Mouse (Mus musculus) forebrain, embryonic 13.5 days (tissue): ENCODE data around the gene Rnft1. TPM values are rescaled to one million over a fixed set of nuclear protein-coding genes. Genes with fewer than 3 reads are reported as not detected.
"Not testable (repeated sequence)": the region's sequence is repeated elsewhere in the genome, so short reads cannot be mapped to it uniquely, and the experiment has no call there.

Source experiments
- ATAC-seq: fragments of 200-750 bp; cut with Nextera tagmentation; 2 replicates; pipeline ENCODE4 v1.8.0; 2017
- H3K27ac ChIP-seq: fragments of 300-500 bp; sonication (generic); 2 replicates; pipeline ENCODE4 v1.5.1; 2015; ENCODE audit warnings: inconsistent platforms, mild to moderate bottlenecking, moderate library complexity
- H3K27me3 ChIP-seq: fragments of 300-500 bp; sonication (generic); 2 replicates; pipeline ENCODE4 v1.6.1; 2015; ENCODE audit warnings: mild to moderate bottlenecking, inconsistent platforms
- H3K36me3 ChIP-seq: fragments of 300-500 bp; sonication (generic); 2 replicates; pipeline ENCODE4 v1.6.1; 2015; ENCODE audit warnings: mild to moderate bottlenecking, inconsistent platforms; ENCODE audit not compliant: poor library complexity, severe bottlenecking
- H3K4me1 ChIP-seq: fragments of 300-500 bp; sonication (generic); 2 replicates; pipeline ENCODE4 v1.6.1; 2015; ENCODE audit warnings: inconsistent platforms
- H3K4me2 ChIP-seq: fragments of 300-500 bp; sonication (generic); 2 replicates; pipeline ENCODE4 v1.6.1; 2015; ENCODE audit warnings: inconsistent platforms, mild to moderate bottlenecking, moderate library complexity
- H3K4me3 ChIP-seq: fragments of 300-500 bp; sonication (generic); 2 replicates; pipeline ENCODE4 v1.5.1; 2015; ENCODE audit warnings: mild to moderate bottlenecking, inconsistent platforms
- H3K9ac ChIP-seq: fragments of 300-500 bp; sonication (generic); 2 replicates; pipeline ENCODE4 v1.6.1; 2015; ENCODE audit warnings: mild to moderate bottlenecking, inconsistent platforms
- H3K9me3 ChIP-seq: fragments of 300-500 bp; sonication (generic); replicated peaks from 2 replicates; pipeline ENCODE4 v1.6.1; 2016; ENCODE audit warnings: inconsistent platforms
- WGBS: fragments of 180-500 bp; shearing (Covaris S2); methylation state at CpG from one replicate; pipeline ENCODE4 v1.1.7; 2015; 5-methylcytosine and 5-hydroxymethylcytosine counted together
- polyA plus RNA-seq: library from polyadenylated mRNA; unstranded; fragments of >200 nt; fragmentation: Nextera tagmentation; extraction: Ambion mirVana; gene quantifications from 2 replicates; pipeline ENCODE4 v1.2.1, GENCODE M21; 2015

Rnft1 gene
- polyA plus RNA-seq, 1 experiment from 2014 or later, result 15.9 TPM

DNA sequence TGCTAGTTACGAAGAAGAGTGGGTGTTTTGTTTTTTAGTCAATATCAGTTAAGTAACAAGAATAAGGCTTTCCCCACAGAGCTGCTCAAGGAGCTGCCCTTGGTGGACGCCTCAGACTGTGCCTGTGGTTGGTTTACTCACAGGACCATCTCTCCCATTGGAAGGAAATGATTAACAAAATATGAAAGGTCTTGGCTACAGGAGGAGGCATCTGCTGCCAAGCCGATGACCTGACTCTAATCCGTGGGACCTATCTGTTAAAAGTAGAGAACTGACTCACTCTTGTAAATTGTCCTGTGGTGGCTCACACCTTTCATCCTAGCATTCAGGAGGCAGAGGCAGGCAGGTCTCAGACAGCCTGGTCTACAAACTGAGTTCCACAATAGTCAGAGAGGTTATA lies 43.1 kb downstream of the Rnft1 start:
- H3K4me2 ChIP-seq, result no peak overlapping the region
- no peaks in the 10 kb centered on the region for H3K4me1 ChIP-seq
- no peak for ATAC-seq
- no peaks in the 10 kb centered on the region for H3K27me3 ChIP-seq
- peaks cover 69% of the 10 kb centered on the region for H3K36me3 ChIP-seq
- 97% methylated on average over 4 of the region's 4 CpGs for WGBS
- H3K4me3 ChIP-seq, result no peak overlapping the region
- no peak overlapping the region for H3K9ac ChIP-seq
- no peak overlapping the region for H3K27ac ChIP-seq
- H3K9me3 ChIP-seq, result no peaks in the 10 kb centered on the region

DNA sequence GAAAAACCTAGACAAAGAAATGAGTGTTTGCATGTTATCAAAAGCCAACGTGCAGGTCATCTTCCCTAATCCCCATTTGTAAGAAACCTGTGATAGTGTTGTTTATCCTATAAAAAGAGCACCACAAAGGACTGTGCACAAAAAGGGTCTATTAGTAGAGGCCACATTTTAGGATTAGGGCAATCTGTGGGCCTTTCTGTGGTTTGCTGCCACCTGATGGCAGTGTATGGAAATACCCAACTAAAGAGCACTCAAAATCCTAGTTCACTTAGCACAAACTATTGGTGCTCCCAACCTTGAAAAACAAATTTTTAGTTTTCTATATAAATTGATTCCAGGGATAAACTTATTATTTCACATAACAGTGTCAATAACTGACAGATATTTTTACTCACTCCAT lies 48.4 kb downstream of the Rnft1 start:
- WGBS, result 39% methylated on average over 1 of the region's 1 CpGs
- Histone ChIP-seq H3K4me2 (no peak overlapping the region), H3K36me3 (peaks cover 45% of the 10 kb centered on the region), H3K9ac (no peak overlapping the region), H3K27me3 (no peaks in the 10 kb centered on the region), H3K4me3 (no peak overlapping the region), H3K4me1 (no peaks in the 10 kb centered on the region), H3K27ac (no peak overlapping the region), H3K9me3 (no peaks in the 10 kb centered on the region)
- no peak for ATAC-seq

DNA sequence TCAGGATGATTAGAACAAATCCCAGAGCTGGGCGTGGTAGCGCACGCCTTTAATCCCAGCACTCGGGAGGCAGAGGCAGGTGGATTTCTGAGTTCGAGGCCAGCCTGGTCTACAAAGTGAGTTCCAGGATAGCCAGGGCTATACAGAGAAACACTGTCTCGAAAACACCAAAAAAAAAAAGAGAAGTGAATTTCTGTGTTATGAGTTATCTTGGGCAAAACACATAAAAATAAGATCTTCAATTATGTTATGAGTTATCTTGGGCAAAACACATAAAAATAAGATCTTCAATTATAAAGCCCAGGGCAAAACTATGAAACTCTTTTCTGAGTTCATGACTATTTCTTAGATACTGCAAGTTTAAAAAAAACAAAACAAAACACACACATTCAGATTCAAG lies 48.8 kb downstream of the Rnft1 start:
- H3K36me3 ChIP-seq, result peaks cover 42% of the 10 kb centered on the region
- not testable (repeated sequence) for H3K9me3 ChIP-seq, H3K4me2 ChIP-seq, ATAC-seq, H3K27ac ChIP-seq, H3K4me3 ChIP-seq, H3K27me3 ChIP-seq, H3K4me1 ChIP-seq, H3K9ac ChIP-seq
- 93% methylated on average over 6 of the region's 6 CpGs for WGBS

DNA sequence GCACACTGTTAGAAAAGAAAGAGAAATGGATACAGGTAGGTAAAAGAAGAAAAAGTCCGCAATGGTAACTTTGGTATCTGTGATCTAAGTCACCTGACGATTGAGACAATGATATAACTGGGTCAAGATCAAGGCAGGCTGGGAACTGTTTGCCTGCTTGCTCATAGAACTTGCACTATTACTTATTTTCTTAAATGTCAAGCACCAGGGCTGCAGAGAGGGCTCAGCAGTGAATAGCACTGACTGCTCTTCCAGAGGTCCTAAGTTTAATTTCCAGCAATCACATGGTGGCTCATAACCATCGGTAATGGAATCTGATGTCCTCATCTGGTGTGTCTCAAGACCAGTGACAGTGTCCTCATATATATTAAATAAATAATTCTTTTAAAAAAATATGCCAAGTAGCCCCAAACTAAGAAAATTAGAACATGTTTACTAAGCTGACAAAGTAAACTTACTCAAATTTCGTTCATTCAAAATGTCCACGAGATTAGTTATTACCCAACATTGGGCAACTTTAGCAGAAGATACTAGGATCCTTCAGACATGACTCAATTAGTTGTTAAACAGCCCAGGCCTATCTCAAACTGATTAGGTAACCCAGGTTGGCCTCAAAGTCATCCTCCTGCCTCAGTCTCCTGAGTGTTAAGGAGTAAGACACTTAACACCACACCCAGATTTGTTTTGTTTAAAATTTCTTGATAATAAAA lies 49.9 kb downstream of the Rnft1 start:
- 94% methylated on average over 5 of the region's 5 CpGs for WGBS
- no peaks in the 10 kb centered on the region for H3K27me3 ChIP-seq
- ATAC-seq, result no peak
- no peak overlapping the region for H3K27ac ChIP-seq
- no peak overlapping the region for H3K4me3 ChIP-seq
- no peaks in the 10 kb centered on the region for H3K9me3 ChIP-seq
- peaks cover 33% of the 10 kb centered on the region for H3K36me3 ChIP-seq
- H3K4me1 ChIP-seq, result no peaks in the 10 kb centered on the region
- no peak overlapping the region for H3K4me2 ChIP-seq
- no peak overlapping the region for H3K9ac ChIP-seq

DNA sequence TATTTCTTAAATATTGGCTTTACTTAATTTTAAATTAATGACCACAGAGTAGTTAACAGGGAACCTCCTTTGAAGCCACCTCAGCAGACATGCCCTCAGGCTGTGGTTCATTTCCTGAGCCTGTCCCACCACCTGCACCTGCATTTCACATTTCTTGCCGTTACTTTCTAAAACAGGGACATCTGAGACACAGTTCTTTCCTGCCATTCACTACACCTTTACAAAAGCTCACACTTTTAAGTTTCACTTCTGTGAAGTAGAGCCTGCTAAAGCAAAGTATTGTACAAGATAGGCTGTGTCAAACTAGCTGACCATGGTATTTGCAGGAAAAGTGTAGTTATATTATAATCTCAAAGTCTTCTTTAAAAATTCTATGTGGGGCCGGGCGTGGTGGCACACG lies 54.3 kb downstream of the Rnft1 start:
- Histone ChIP-seq H3K4me1 (peaks cover 20% of the 10 kb centered on the region), H3K27ac (no peak overlapping the region), H3K36me3 (peaks cover 8% of the 10 kb centered on the region), H3K9me3 (no peaks in the 10 kb centered on the region), H3K9ac (no peak overlapping the region), H3K4me2 (no peak overlapping the region), H3K4me3 (no peak overlapping the region), H3K27me3 (no peaks in the 10 kb centered on the region)
- no peak for ATAC-seq
- WGBS, result 97% methylated on average over 4 of the region's 4 CpGs

DNA sequence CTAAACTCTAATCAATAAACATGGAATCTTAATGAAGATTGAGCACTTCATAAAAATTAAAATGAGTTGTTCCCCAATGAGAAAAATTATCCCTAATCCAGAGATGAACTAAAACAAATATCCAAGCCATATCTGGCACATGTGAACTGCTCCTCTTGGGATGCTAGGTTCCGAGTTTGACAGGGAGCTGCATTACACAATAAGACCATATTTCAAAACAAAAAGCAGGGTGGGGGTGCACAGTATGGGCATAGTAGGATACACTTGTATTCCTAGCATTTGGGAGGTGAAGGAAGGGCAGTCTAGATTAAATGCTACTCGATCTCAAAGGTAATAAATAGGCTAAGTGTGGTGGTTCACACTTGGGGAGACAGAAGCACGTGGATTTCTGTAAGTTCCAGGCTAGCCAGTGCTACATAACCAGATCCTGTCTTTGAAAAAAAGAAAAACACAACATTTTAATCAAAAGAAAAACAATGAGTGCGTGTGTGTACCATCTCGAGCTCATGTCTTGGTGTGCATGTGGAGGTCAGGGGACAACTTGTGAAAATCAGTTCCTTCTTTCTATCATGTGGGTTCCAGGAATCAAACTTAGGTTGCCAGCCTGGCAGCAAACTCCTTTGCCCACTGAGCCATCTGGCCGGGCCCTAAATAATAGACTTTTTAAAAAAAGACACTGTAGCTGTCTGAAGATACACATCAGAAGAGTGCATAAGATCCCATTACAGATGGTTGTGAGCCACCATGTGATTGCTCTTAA lies 55.4 kb downstream of the Rnft1 start:
- H3K27me3 ChIP-seq, result no peaks in the 10 kb centered on the region
- no peak overlapping the region for H3K4me3 ChIP-seq
- no peak overlapping the region for H3K9ac ChIP-seq
- 94% methylated on average over 6 of the region's 6 CpGs for WGBS
- no peak overlapping the region for H3K27ac ChIP-seq
- H3K4me1 ChIP-seq, result peaks cover 23% of the 10 kb centered on the region
- no peak for ATAC-seq
- H3K4me2 ChIP-seq, result no peak overlapping the region
- 0 out of 2 replicates have a peak, but pooled peaks cover 2% of the 10 kb centered on the region for H3K36me3 ChIP-seq
- no peaks in the 10 kb centered on the region for H3K9me3 ChIP-seq

DNA sequence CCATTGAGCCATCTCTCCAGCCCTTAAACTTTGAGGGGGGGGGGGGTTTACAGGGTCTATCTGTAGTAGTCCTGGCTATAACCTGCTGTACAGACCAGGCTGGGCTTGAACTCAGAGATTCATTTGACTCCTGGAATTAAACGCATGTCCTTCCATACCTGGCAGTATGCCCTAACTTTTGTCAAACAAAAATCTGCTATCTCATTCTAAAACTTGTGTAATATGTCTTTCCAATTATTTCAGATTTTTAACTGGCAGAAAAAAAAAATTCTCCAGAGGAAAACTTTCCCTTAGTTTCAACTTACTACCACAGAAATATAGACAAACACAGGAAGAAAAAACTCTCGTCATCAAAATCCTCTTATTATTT lies 56.0 kb downstream of the Rnft1 start:
- Histone ChIP-seq H3K4me3 (no peak overlapping the region), H3K4me1 (peaks cover 25% of the 10 kb centered on the region), H3K27me3 (no peaks in the 10 kb centered on the region), H3K27ac (no peak overlapping the region), H3K36me3 (0 out of 2 replicates have a peak, but pooled peaks cover 2% of the 10 kb centered on the region), H3K9me3 (no peaks in the 10 kb centered on the region), H3K9ac (no peak overlapping the region), H3K4me2 (no peak overlapping the region)
- no peak for ATAC-seq
- 96% methylated on average over 2 of the region's 2 CpGs for WGBS

DNA sequence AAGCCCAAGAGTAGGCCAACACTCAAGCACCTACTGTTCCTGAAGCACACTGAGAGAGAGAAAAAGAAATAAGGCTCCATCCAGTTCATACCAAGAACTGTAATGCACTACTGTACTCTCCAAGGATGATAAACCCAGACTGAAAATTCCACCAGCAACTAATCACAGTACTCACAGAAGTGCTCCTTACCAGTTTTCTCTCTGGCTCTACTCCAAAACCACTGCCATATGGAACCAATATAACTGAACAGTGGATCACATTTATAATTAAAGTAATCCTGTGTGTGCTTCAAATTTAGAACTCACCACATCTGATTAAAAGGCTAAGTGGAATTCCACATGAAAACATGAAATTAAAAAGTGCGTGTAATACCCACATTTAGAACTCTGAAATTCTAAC lies 58.4 kb downstream of the Rnft1 start:
- no peaks in the 10 kb centered on the region for H3K9me3 ChIP-seq
- H3K36me3 ChIP-seq, result 0 out of 2 replicates have a peak, but pooled peaks cover 2% of the 10 kb centered on the region
- no peak overlapping the region for H3K4me2 ChIP-seq
- H3K27ac ChIP-seq, result no peak overlapping the region
- ATAC-seq, result no peak
- no peak overlapping the region for H3K4me3 ChIP-seq
- 96% methylated on average over 1 of the region's 1 CpGs for WGBS
- no peaks in the 10 kb centered on the region for H3K27me3 ChIP-seq
- peaks cover 27% of the 10 kb centered on the region for H3K4me1 ChIP-seq
- no peak overlapping the region for H3K9ac ChIP-seq

DNA sequence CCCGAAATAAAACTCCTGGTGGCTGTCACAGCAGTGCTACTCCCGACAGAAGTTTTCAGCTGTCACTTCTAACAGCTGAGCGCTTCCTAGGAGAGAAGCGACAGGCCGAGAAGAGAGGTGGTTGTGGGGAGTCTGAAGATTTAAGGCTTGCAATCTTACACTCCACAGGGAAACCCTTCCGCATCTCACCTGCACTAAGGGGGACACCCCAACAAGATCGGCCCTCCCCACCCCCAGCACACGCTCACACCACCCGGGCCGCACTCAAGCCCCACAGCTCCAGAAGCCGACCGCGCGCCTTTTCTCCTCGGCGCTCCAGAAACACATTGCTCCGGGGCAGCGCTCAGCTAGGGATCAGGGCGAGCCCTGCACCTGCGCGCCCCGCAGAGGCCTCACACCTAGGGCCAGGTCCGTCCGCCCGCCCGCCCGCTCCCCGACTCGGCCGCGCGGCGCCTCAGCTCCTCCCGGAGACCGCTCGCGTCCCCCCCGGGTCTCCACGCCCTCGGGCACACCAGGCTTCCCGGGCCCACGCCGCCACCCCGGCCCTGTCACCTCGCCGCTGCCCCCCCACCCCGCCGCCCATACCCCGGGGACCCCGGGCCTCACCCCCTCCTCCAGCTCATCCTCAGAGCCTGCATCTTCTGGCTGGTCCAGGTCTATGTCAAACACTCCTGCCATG lies 59.6 kb downstream of the Rnft1 start:
- peak overlapping the region; percentile 97 for H3K4me3 ChIP-seq
- ATAC-seq, result peak; percentile 49
- no peaks in the 10 kb centered on the region for H3K27me3 ChIP-seq
- H3K27ac ChIP-seq, result peak overlapping the region; percentile 78
- peaks cover 3% of the 10 kb centered on the region; the same call in 1 of the 2 replicates for H3K36me3 ChIP-seq
- under 1% methylated on average over 40 of the region's 50 CpGs for WGBS
- H3K4me2 ChIP-seq, result peak overlapping the region; percentile 90
- H3K4me1 ChIP-seq, result peaks cover 27% of the 10 kb centered on the region
- peak overlapping the region; percentile 97 for H3K9ac ChIP-seq
- H3K9me3 ChIP-seq, result no peaks in the 10 kb centered on the region

DNA sequence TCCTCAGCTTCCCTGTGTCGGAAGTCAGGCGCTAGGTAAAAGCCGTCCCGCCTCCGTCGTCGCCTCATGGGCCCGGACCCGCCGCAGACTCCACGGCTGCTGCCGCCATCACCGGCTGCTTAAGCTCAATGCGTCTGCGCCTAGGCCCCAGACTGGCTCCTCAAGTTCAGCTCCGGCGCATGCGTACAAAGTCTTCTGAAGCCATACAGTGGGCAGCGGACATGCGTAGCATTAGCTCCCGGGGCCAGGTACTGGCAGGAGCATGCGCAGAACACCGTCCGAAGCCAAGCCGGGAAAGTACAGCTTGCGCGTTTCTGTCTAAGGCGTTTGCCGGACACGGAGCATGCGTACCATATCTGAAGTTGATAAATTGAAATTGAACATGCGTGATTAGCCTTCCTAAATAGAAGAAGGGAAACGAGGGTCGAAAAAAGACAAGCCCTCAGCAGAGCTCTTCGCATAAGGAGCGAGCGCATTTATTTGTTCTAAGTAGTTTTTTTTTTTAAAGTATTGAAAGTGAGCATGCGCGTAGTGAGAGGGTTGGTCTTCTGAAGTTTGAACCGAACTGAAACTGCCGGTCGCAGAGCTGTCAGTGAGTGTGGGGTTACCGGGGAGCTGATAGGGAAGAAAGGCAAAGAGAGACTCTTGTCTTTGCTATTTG lies 60.3 kb downstream of the Rnft1 start, which contains the start of the genes Rps6kb1 and Tubd1:
Gene Rps6kb1 (minus strand): TSS at position 167 of the 661 bp plus-strand sequence.
Gene Tubd1 (plus strand): TSS at position 353 of the 661 bp plus-strand sequence.
- Histone ChIP-seq H3K36me3 (peaks cover 10% of the 10 kb centered on the region), H3K4me1 (peaks cover 27% of the 10 kb centered on the region), H3K27ac (peak within 1 kb of the TSS; percentile 78), H3K9me3 (no peaks in the 10 kb centered on the region), H3K9ac (peak within 1 kb of the TSS; percentile 97), H3K4me2 (peak within 1 kb of the TSS; percentile 90), H3K27me3 (no peaks in the 10 kb centered on the region), H3K4me3 (peak within 1 kb of the TSS; percentile 97)
- WGBS, result under 1% methylated on average over 43 of the region's 43 CpGs
- ATAC-seq, result peak; percentile 99

DNA sequence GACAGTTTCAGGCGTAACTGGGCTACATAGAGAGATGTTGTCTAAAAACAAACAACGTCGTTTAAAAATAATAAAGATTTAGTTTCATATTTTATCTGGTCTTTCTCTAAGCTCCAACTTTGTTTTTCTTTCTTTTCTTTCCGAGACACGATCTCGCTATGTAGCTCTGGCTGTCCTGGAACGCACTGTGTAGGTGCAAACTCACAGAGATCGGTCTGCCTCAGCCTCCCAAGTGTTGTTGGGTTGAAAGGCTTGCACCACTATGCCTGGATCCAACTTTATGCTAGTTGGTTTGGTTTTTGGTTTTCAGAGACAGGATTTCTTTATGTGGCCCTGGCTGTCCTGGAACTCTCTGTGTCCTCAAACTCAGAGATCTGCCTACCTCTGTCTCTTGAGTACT lies 61.1 kb downstream of the Rnft1 start:
- no peak for ATAC-seq

More for the DNA sequence above, 61.1 kb downstream of the Rnft1 start:
- no peak overlapping the region for H3K27ac ChIP-seq
- H3K4me2 ChIP-seq, result peak overlapping the region; percentile 90
- H3K4me1 ChIP-seq, result peaks cover 27% of the 10 kb centered on the region
- no peaks in the 10 kb centered on the region for H3K27me3 ChIP-seq
- peaks cover 13% of the 10 kb centered on the region for H3K36me3 ChIP-seq
- no peaks in the 10 kb centered on the region for H3K9me3 ChIP-seq
- WGBS, result 81% methylated on average over 8 of the region's 8 CpGs
- peak overlapping the region; percentile 97 for H3K4me3 ChIP-seq
- H3K9ac ChIP-seq, result peak overlapping the region; percentile 49
